Mouse (Mus musculus) layer of hippocampus, postnatal 25 days (tissue): ENCODE data around the gene Pmis2. TPM values are rescaled to one million over a fixed set of nuclear protein-coding genes. Genes with fewer than 3 reads are reported as not detected.

Source experiments
- DNase-seq, 2 experiments: peaks; one replicate each; pipeline ENCODE4 v3.0.0; 2022; ENCODE audit warnings: mixed read lengths in 2 of 2, low spot score in 1 of 2; ENCODE audit errors: extremely low spot score in 1 of 2
- total RNA-seq, 2 experiments: library from RNA; stranded (reverse); gene quantifications; 2 replicates each; pipeline ENCODE4 v1.2.3; 2021

The Pmis2 gene
- not detected for total RNA-seq

- DNase-seq, result no peak
Observed at GRCm38 (mm10) chr7:30671480-30671879, at the start of gene Pmis2. Gene Pmis2 (minus strand): TSS chr7:30671605.

GRCm38 (mm10) chr7:30719669-30720068 lies 48.3 kb upstream of the Pmis2 start:
- DNase-seq, result no peak

- no peak for DNase-seq
Observed at GRCm38 (mm10) chr7:30717716-30718046, 46.3 kb upstream of the Pmis2 start.

GRCm38 (mm10) chr7:30717006-30717715 lies 45.8 kb upstream of the Pmis2 start:
- DNase-seq, result peak; percentile 30 to 37

DNA sequence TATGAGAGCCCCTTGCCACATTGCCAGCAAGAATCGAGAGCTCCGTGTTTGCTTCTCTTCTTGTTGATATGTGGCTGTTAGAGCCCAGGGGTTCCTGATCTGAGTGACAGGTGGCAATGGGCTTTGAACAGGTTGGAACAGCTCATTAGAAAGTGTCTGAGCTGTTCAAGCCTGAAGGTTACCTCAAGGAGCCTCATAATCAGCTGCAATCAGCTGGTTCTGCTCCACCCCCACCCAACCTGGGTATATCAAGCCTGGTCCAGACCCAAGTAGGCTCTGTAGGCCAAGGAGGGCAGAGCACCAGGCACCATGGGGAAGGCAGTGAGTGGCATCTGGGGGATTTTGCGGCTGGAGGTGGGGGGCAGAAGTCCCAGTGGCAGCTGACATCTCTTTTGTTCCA lies 40.5 kb upstream of the Pmis2 start, which contains the start of gene Atp4a:
TSS of gene Atp4a (plus strand) at position 268 of the 400 bp plus-strand sequence.
- no peak for DNase-seq

DNA sequence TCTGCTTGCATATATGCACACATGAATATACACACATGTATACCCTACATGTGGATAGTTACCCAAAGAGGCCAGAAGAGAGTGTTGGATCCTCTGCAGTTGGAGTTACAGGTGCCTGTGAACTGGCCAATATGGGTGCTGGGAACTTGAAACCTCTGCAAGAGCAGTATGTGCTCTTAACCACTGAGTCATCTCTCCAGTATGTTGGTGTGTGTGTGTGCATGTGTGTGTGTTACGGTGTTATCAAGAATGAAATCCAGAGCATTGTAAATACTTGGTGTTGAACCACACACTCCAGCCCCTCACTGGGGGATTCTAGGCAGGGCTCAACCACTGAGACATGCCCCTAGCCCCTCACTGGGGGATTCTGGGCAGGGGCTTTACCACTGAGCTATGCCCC lies 36.0 kb upstream of the Pmis2 start:
- no peak for DNase-seq

GRCm38 (mm10) chr7:30706214-30706882 lies 34.9 kb upstream of the Pmis2 start:
- DNase-seq, result no peak

GRCm38 (mm10) chr7:30698589-30698988 lies 27.2 kb upstream of the Pmis2 start, which contains the start of gene 2200002J24Rik:
Gene 2200002J24Rik (plus strand): TSS chr7:30698926.
- no peak for DNase-seq

DNA sequence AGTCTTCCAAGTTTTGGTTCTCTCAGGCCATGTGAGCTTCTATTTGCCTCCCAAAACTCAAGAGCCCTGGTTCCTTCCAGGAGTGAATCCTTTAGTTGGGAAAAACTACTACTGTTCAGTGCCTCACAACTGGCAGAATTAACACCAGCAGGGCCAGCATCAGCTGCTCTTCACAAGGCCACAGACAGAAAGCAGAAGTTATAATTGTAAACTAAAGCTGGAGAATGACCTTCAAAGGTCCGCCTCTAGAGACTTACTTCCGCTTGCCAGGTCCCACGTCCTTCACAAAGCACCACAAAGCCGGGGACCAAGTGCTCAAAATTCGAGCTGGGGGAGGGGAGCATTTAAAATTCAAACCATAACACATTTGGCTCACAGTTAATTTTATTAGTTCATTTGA lies 26.7 kb upstream of the Pmis2 start:
- no peak for DNase-seq

- DNase-seq, result no peak
Observed at GRCm38 (mm10) chr7:30688325-30688724, 16.9 kb upstream of the Pmis2 start.

DNA sequence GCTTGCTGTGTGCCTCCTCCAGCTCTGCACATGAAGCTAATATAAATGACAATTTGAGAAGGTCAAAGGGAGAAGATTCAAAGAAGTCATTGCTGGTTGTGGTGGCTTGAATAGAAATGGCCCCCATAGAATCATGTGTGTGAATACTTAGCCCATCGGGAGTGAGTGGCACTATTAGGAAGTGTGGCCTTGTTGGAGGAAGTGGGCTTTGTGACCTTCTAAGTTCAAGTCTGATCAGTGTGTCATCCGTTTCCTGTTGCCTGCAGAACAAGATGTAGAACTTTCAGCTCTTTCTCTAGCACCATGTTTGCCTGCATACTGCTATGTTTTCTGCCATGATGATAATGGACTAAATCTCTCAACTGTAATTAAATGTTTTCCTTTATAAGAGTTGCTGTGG lies 12.0 kb upstream of the Pmis2 start:
- DNase-seq, result no peak

- DNase-seq, result no peak
Observed at GRCm38 (mm10) chr7:30681897-30682296, 10.5 kb upstream of the Pmis2 start.

DNA sequence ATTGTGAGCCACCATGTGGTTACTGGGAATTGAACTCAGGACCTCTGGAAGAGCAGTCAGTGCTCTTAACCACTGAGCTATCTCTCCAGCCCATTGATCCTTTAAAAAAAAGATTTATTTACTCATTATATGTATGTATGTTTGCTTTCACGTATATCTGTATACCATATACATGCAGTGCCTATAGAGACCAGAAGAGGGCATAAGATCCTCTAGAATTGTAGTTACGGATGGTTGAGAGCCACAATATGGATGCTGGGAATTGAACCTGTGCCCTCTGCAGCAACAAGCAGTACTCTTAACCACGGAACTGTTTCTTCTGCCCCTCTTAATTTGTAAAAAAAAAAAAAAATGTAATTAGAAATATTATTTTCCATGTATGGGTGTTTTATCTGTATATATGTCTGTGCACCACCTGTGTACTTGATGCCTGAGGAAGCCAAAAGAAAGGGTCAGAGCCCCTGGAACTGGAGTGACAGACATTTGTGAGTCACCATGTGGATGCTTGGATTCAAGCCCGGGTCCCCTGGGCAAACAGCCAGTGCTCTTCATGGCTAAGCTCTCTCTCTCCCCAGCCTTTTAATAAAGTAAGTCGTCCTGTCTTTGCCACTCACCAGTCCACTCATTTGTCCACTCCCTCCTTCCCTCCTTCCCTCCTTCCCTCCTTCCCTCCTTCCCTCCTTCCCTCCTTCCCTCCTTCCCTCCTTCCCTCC lies 7.0 kb upstream of the Pmis2 start:
- DNase-seq, result peak in 1 of 2 experiments; percentile 19

GRCm38 (mm10) chr7:30669229-30669628 lies 2.2 kb downstream of the Pmis2 start:
- DNase-seq, result no peak

- no peak for DNase-seq
Observed at GRCm38 (mm10) chr7:30665321-30665720, 6.1 kb downstream of the Pmis2 start.

DNA sequence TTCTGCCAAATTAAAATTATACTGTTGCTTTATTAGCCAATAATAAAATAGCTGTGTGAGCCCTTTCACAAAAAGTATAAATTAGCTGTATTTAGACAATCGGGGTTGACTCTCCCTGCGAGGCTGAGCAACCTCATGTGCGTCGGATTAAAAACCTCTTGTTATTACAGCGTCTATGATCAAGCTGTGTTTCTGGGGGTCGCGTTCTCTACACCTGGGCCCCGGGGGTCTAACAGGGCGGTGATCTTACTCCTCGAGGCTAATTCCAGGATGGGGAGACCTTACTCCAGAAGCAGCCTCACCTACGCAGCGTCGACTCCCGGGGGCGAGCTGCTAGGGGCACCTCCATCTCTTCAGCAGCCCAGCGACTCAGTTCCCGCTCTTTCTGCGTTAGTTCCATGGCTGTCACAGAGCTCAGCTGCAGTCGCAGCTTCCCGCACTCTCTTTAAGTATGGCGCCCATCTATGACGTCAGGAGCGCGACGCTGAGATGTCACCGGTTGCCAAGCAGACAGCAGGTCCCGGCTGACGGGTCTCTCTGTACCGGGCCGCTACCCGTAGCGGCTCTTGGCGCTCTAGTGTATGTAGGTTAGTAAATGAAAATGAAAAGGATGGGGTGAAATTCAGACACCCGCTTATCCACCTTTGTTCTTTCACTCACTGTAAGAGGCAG lies 6.7 kb downstream of the Pmis2 start, which contains the start of gene Haus5:
TSS of gene Haus5 (minus strand) at position 466 of the 672 bp plus-strand sequence.
- peak; percentile 86 to 90 for DNase-seq

- DNase-seq, result peak; percentile 95
Observed at GRCm38 (mm10) chr7:30649591-30650540, 21.5 kb downstream of the Pmis2 start, which contains the start of gene Rbm42. Gene Rbm42 (minus strand): TSS chr7:30650317.

DNA sequence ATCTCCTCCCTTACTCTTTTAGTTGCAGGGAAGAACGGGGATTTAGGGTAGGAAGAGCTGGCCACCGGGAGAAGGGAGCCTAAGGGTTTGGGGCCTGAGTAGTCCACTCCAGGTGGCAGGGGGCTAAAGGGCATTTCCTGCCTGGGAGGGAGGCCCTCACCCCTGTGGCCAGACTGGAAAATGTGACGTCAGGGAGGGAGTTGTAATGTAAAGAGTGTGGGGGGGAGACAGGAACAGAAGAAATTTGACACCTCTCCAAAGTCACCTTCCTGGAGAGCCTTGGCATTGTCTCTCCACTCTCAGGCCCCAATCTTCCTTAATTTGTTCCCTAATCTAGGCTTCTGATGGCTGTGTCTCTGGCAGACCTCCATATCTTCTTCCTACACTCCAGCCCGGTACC lies 32.3 kb downstream of the Pmis2 start:
- no peak for DNase-seq

GRCm38 (mm10) chr7:30636395-30636794 lies 35.0 kb downstream of the Pmis2 start:
- DNase-seq, result no peak

- DNase-seq, result no peak
Observed at GRCm38 (mm10) chr7:30635752-30636151, 35.7 kb downstream of the Pmis2 start, which contains the start of gene Etv2. Gene Etv2 (minus strand): TSS chr7:30635852.
